Mouse (Mus musculus) cerebellum, adult 11 months (tissue): ENCODE data around the gene Agbl2.
A peak's percentile ranks its signal among the peaks of the same experiment; 100 is the strongest.

Experiments
- DNase-seq: peaks from one replicate; pipeline ENCODE4 v3.0.0; 2022

The Agbl2 gene

DNA sequence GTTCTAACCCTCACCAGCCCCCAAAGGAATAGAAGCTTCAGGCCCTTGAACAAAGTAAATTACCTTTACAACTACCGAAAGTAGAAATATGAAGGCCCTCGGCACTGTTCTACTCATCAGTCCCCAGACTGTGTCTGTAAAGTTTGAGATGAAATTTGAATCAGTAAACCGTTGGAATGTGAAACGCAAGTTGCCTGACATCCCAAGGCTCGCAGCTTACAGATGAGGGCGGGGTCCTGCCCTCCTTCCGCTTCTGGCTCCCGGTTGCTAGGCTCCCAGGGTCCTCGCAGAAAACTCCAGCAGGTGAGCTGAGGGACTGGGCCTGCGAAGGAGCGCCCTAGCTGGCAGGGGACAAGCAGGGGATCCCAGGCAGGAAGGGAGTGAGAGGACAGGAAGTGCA lies at the start of gene Agbl2:
Gene Agbl2, plus strand, starts transcription at position 270 of the 400 bp plus-strand sequence.
- DNase-seq, result no peak

DNA sequence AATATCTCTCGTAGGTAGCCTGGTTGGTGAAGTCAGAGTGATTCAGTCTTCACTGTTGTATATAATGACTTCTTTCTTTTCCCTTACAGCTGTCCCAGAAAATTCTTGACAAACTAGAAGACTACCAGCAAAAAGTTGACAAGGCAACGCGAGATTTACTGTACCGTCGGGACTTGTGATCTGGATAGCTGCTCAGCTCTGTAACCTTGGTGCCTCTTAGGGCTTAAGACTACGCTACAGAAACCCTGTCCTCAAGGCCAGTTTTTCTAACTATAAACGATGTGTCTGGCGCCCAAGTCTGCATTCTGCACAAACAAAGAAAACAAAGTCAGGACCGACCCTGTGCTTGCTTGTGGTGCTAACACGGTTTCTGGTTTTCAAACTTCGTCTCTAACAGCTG lies 47.2 kb upstream of the Agbl2 start:
- no peak for DNase-seq

GRCm38 (mm10) chr2:90738801-90739200 lies 43.7 kb upstream of the Agbl2 start:
- DNase-seq, result no peak

- DNase-seq, result no peak
Observed at GRCm38 (mm10) chr2:90739327-90739726, 43.2 kb upstream of the Agbl2 start.

DNA sequence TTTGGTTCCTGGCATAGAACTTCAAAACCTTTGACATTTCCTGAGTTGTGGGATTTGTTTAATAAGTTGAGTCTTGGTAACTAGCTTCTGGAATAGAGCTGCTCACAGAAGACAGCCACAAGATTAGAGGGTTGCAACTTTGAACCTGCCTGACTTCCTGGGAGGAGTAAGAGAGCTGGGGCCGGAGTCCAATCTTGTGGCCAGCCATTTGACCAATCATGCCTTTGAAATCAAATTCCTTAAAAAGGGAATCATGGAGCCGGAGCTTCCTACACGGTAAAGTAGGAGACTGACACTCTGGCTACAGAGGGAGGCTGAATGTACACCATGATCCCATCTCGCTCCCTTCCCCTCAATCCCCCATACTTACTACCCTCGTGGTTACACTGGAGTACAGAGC lies 42.6 kb upstream of the Agbl2 start:
- DNase-seq, result no peak

DNA sequence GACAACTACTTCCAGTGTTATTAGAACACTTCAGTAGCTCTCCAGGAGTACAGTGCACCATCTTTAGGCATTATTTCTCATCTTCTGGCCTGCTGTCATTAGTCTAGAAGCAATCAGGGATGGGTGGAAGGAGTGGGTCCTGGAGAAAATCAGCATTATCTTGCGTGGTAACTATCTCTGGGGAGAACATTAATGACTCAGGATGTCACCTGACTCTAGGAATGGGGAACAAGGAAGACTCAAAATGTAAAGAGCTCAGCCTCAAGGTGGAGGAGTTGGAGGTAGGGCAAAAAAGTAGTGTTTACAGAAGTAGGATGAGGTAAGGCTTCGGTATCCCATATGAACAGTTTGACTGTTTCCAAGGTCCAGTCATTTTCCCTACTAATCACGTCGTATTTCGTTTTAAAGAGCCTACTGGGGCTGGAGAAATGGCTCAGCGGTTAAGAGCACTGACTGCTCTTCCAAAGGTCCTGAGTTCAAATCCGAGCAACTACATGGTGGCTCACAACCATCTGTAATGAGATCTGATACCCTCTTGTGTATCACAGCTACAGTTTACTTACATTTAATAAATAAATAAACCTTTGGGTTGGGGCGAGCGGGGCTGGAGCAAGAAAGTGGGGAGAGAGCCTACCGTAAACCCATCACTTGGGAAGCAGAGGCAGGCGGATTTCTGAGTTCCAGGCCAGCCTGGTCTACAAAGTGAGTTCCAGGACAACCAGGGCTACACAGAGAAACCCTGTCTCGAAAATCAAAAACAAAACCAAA lies 38.1 kb upstream of the Agbl2 start:
- peak; percentile 35 for DNase-seq

- peak; percentile 98 for DNase-seq
Observed at GRCm38 (mm10) chr2:90745053-90745678, 37.4 kb upstream of the Agbl2 start, which contains the start of gene Fnbp4. Gene Fnbp4, plus strand, starts transcription at chr2:90745370.

GRCm38 (mm10) chr2:90745740-90746537 lies 36.6 kb upstream of the Agbl2 start:
- DNase-seq, result no peak

GRCm38 (mm10) chr2:90746538-90746865 lies 36.0 kb upstream of the Agbl2 start:
- no peak for DNase-seq

- no peak for DNase-seq
Observed at GRCm38 (mm10) chr2:90747131-90747530, 35.4 kb upstream of the Agbl2 start.

DNA sequence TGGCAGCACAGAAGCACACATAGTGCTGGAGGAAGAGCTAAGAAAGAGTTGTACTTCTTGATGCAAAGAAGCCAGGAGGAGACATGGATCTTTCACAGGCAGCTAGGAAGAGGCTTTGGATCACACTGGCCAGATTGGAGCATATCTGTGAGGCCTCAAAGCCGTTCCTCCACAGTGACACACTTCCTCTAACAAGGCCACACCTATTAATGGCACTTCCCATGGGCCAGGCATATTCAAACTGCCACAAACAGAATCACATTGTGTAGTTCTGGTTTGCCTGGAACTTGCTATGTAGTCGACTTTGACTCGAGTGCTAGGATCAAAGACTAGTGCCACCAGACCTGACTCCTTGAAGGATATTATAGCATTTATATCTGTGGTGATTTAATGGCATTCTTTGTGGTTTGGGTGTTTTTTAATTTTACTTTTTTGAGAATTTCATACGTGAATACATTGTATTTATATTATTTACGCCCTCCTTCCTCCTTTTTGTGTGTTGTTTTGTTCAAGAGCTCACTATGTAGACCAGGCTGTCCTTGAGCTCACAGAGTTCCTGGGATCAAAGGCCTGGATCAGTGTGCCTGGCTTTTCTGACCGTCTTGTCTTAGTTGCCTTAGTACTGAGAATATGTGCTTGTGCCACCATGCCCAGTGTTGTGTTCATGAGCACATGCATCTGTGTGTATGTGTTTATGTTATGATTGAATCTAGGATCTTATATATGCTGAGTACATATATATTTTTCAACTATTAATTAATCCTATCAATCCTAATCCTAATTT lies 32.7 kb upstream of the Agbl2 start:
- DNase-seq, result no peak

- no peak for DNase-seq
Observed at GRCm38 (mm10) chr2:90753565-90753964, 29.0 kb upstream of the Agbl2 start.

DNA sequence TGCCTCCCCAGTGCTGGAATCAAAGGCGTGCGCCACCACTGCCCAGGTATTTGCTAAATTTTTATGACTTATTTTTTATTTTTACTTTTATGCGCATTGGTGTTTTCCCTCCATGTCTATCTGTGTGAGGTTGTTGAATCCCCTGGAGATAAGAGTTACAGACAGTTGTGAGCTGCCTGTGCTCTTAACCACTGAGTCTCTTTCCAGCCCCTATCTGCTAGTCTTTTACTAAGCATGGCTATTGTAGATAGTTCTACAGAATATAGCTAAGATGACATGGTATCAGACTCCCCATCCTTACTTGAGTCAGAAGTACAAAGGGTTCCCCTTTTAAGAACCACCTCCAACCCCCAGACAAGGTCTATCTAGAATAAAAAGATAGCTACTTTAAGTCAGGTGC lies 28.3 kb upstream of the Agbl2 start:
- DNase-seq, result no peak

DNA sequence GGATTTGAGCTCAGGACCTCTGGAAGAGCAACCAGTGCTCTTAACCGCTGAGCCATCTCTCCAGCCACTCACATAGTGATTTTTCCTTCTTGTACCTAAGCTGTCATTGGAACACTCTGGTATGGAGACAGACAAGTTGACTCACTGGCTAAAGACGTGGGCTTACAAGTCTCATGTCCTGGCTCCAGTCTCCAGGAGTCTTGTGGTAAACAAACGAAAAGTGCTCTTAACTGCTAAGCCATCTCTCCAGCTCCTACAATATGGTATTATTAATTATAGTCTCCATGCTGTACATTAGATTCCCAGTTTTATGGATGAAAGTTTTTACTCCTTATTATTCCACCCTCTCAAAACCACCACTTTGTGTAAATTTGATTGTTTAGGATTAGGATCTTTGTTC lies 17.4 kb upstream of the Agbl2 start:
- no peak for DNase-seq

GRCm38 (mm10) chr2:90781323-90781722 lies 1.2 kb upstream of the Agbl2 start:
- DNase-seq, result no peak

DNA sequence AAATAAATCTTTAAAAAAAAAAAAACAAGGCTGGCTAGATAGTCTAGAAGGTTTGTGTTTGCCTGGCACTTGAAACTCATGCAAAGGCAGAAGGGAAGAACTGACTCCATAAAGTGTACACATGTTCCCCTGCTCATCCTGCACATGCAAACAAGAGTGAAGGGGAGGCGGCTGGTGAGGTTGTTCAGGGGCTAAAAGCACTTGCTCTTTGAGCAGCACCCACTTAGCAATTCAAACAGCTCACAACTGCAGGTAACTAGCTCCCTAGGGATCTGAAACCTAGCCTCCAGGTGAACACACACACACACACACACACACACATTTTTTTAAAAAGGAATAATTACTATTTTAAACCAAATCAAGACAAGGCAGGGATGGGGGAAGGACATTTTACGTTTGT lies 589 bp upstream of the Agbl2 start:
- no peak for DNase-seq

DNA sequence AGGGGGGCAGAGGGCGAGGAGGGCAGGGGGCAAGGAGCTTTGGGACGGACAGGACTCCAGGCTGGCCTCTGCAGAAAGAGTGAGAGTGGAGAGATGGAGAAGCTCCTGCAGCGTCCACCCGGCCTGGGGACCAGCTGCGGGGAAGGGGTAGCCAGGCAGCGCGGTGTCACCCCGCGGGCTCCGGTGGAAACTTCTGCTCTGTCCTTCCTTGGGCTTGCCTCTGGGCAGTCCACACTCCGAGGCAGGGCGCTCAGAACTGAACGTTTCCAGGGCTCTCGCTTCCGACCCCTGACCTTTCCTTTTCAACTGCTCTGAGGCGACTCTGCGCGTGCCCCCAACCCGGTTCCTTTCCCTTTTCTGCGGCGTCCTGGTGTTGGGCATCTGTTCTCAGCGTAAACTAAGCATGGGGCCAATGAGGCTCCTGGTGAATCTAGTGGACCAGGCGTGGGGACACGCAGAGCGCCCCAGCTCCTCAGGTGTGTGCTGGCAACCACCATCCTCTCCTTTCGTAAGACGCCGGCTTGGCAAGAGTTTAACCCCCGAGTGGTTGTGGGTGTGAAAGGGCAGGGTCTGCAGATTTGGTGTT lies 467 bp downstream of the Agbl2 start:
- DNase-seq, result peak; percentile 34

- no peak for DNase-seq
Observed at GRCm38 (mm10) chr2:90788126-90788525, 5.6 kb downstream of the Agbl2 start.

DNA sequence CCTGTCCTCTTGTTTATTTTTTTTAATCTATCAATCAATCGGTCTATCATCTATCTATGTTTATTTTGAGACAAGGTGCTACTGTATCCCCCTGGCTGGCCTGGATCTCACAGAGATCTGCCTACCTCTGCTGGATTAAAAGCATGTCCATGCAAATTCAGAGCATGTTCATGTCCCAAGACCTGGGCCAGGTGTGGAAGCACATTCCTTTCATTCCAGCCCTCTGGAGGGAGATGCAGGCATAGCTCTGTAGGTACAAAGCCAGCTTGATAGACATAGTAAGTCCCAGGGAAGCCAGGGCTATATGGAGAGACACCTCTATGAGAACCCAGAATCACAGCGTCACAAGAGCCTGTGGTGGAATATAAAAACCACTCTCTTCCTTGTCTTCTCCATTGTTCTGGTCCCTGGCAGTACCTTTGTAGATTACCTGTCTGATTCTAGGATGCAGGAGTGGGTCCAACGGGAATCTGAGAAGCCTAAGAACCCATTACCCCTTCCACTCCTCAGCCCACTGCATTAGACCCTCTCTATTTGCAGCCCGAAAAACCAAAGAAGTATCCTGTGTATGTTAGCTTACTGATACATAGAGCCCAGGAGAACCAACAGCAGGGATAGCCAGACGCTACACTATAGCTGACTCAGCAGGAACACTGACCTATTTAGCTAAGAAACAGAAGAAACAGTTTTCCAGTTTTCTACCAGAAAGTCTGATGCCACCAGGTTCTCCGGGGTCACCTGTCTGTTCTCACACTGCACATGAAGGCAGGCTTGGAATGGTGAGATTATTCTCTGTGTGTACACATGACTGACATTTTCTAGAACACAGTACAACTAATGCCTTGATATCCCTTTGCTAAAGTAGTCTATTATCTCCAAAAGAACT lies 26.0 kb downstream of the Agbl2 start:
- DNase-seq, result no peak

GRCm38 (mm10) chr2:90810751-90811150 lies 28.2 kb downstream of the Agbl2 start:
- DNase-seq, result no peak

DNA sequence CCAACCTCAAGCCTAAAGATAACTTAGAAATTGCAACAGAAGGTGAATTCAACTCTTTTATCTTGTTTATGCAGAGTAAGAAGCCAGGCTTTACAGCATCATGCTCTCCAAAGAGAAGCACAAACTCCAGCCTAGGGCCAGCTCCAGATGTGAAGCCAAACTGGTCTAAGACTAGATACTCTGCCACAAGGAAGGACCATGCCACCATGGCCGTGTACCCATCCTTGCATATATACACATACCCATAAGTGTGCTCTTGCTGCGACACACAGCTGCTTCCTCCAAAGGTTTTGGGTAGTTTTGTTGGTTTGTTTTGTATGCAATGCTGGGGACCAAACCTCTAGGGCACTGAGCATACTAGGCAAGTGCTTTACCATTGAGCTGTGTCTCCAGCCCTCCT lies 32.7 kb downstream of the Agbl2 start:
- DNase-seq, result no peak

- DNase-seq, result no peak
Observed at GRCm38 (mm10) chr2:90816144-90816543, 33.6 kb downstream of the Agbl2 start.
